Mouse (Mus musculus) neural tube, embryonic 15.5 days (tissue): Measurements from ENCODE around the gene Slc35a5. TPM values are rescaled to one million over a fixed set of nuclear protein-coding genes. Genes with fewer than 3 reads are reported as not detected.

Experiments
- polyA plus RNA-seq: library from polyadenylated mRNA; unstranded; fragments of >200 nt; fragmentation: Nextera tagmentation; extraction: Ambion mirVana; gene quantifications from 2 replicates; pipeline ENCODE4 v1.2.1, GENCODE M21; 2015

Slc35a5 gene
- polyA plus RNA-seq, 1 experiment from 2014 or later, result 35.1 TPM

Other genes with a start within 250 kb of the Slc35a5 start
- 0.17 TPM in 2 replicates for gene Cd200r3, start 215.0 kb downstream of the Slc35a5 start, polyA plus RNA-seq
- gene Ccdc80, start 65.3 kb downstream of the Slc35a5 start, polyA plus RNA-seq, result 23.3 and 38.8 TPM in 2 replicates
- gene Atg3, start 79 bp upstream of the Slc35a5 start, polyA plus RNA-seq, result 54.5 and 60.5 TPM in 2 replicates
- 0.08 and 0.63 TPM in 2 replicates for gene Btla, start 65.6 kb upstream of the Slc35a5 start, polyA plus RNA-seq